Comparison of ENCODE assay signal across 9 mouse cellular contexts in the genomic region with DNA sequence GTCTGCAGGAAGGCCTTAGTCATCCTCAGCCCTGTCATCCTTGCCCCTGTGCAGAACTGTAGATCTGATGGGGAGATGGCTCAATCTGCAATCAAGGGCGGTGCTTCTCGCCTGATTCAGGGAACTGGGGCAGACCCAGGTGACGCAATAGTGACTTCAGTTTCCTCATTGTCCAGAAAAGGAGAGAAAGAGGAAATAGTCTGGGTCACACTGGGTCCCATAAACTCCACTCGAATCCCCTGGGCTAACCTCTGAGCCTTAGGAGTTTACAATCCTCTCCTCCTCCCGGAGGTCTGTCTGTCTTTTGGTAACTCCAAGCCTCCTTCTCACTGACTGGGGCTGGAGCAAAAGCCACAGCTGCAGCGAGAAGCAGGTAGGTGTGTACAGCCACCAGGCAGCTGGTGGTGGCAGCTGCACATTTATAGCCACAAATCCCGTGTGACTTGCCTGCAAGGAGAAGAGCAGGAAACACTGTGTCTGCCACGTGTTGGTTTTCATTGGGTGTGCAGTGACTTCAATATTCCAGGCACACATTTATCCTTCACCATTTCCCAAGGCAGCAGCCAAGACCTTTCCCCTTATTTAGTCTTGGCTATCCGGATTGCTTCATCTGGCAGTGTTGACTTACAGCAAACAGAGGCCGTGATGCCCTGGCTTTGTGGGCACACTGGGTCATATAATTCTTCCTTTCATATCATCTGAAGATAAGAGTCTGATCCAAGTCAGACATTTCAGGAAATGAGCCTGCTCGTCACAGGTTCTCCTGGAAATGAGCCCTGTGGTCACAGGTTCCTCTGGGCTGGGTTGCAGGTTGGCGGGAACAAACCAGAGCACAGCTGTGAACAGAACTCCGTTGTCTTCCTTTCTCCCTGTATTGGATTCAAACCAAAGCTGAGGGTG.
A peak's percentile ranks its signal among the peaks of the same experiment; 100 is the strongest.
DNase-seq lines count a peak whose midpoint lies in the region; ATAC-seq and TF ChIP-seq lines count a peak whose summit lies in the region.
"Had no signal": no experiment of that assay in that cellular context is flagged by ENCODE, and none has a peak within 500 bp of the region (broad histone marks: within the 10 kb centered on the region; RNA-seq: fewer than 3 reads in every experiment).

No protein-coding gene starts in this region.

- H3K9ac ChIP-seq in neural tube, embryonic 13.5 days = no peak overlapping the region
- H3K9ac ChIP-seq: embryonic facial prominence, embryonic 13.5 days had no signal

- 55% methylated on average over 13 of the region's 13 CpGs for WGBS in neural tube, embryonic 13.5 days
- WGBS in lung, adult 2 months = 22% methylated on average over 13 of the region's 13 CpGs

- H3K4me1 ChIP-seq in neural tube, embryonic 13.5 days (replicated peaks) = peaks cover 9% of the 10 kb centered on the region
- H3K4me1 ChIP-seq in lung, adult 2 months (ENCODE audit: control insufficient read depth, insufficient read depth, low read length) = peaks cover 5% of the 10 kb centered on the region

- DNase-seq in neural tube, embryonic 10.5 days (ENCODE audit: extremely low spot score, low spot score) = no peak
- DNase-seq in adrenal gland, postnatal 25 days = peak; percentile 51
- DNase-seq in heart, postnatal 10 days = peak; percentile 69 to 85
- DNase-seq in lung, adult 2 months = peak; percentile 45
- peak; percentile 35 for DNase-seq in telencephalon, adult 2 months (ENCODE audit: low read depth, low spot score)
- DNase-seq in kidney, adult 8-10 months = no peak
- no peak for DNase-seq in right cerebral cortex, postnatal 14 days

- no peaks in the 10 kb centered on the region for H3K36me3 ChIP-seq in neural tube, embryonic 13.5 days
- H3K36me3 ChIP-seq: embryonic facial prominence, embryonic 13.5 days had no signal

- TF ChIP-seq POLR2A in lung, adult 2 months (IDR thresholded peaks at IDR 0.05; ENCODE audit: borderline replicate concordance, extremely low read depth, low read depth, low read length) = no peak

- H3K27me3 ChIP-seq in neural tube, embryonic 13.5 days = no peaks in the 10 kb centered on the region
- H3K27me3 ChIP-seq: embryonic facial prominence, embryonic 13.5 days had no signal

- H3K4me3 ChIP-seq in neural tube, embryonic 13.5 days = no peak overlapping the region
- no peak overlapping the region for H3K4me3 ChIP-seq in lung, adult 2 months (replicated peaks; ENCODE audit: extremely low read depth, low read depth, low read length)
- H3K4me3 ChIP-seq: embryonic facial prominence, embryonic 13.5 days had no signal

- 0 out of 2 replicates have a peak overlapping the region, but pooled peaks have one; percentile 19 for H3K27ac ChIP-seq in neural tube, embryonic 13.5 days (replicated peaks)
- H3K27ac ChIP-seq: embryonic facial prominence, embryonic 13.5 days had no signal

- no peak for TF ChIP-seq CTCF in lung, adult 2 months (IDR thresholded peaks at IDR 0.05; ENCODE audit: insufficient read depth, low read length)

- 0 out of 2 replicates have a peak, but pooled peaks have one; percentile 47 for ATAC-seq in neural tube, embryonic 13.5 days (ENCODE audit: low read depth)

- no peaks in the 10 kb centered on the region for H3K9me3 ChIP-seq in neural tube, embryonic 13.5 days
- H3K9me3 ChIP-seq: embryonic facial prominence, embryonic 13.5 days had no signal

- no peak overlapping the region for H3K4me2 ChIP-seq in neural tube, embryonic 13.5 days
- H3K4me2 ChIP-seq: embryonic facial prominence, embryonic 13.5 days had no signal

- intact Hi-C loops in heart, postnatal 10 days (cut with DNase I) = loop anchor here (2.0 to 5.0 kb wide), 2 partner anchors 57 to 67 kb away; no protein-coding TSS in a partner anchor

Comparison
In these comparisons a context has a peak if more than half of its experiments do, and no peak if none do; other contexts are left out.
1. DNase-seq: peak in adrenal gland, postnatal 25 days (single experiment), heart, postnatal 10 days (2 of 2), lung, adult 2 months (single experiment) and telencephalon, adult 2 months (single experiment); none in neural tube, embryonic 10.5 days (single experiment), kidney, adult 8-10 months (0 of 2) and right cerebral cortex, postnatal 14 days (single experiment).